Mouse (Mus musculus) lung, adult 2 months (tissue): ENCODE measurements around the gene Hook2.

Experiments
- CTCF ChIP-seq: fragments of 200-500 bp; IDR thresholded peaks from 2 replicates; pipeline ENCODE4 v1.5.1; 2011; ENCODE audit warnings: mild to moderate bottlenecking, low read length, control low read depth; ENCODE audit not compliant: insufficient read depth
- POLR2A ChIP-seq: fragments of 200-500 bp; IDR thresholded peaks from 2 replicates; pipeline ENCODE4 v1.6.1; 2011; ENCODE audit warnings: low read depth, mild to moderate bottlenecking, control low read depth, low read length, borderline replicate concordance; ENCODE audit errors: extremely low read depth

GRCm38 (mm10) chr8:84985684-84986378 lies 4.6 kb upstream of the Hook2 start:
- TF ChIP-seq POLR2A (peak; percentile 67; the same call in 1 of the 2 replicates), CTCF (no peak)
